Mouse (Mus musculus): Measurements from ENCODE around the gene Olfr418. TPM values are rescaled to one million over a fixed set of nuclear protein-coding genes. Genes with fewer than 3 reads are reported as not detected.
"Not testable (repeated sequence)": the region's sequence is repeated elsewhere in the genome, so short reads cannot be mapped to it uniquely, and the experiment has no call there.

Olfr418 gene
- not detected in 2 replicates for total RNA-seq (2014; fragmentation: Nextera tagmentation)
- not detected in 2 replicates for total RNA-seq (2017)

- no peak for ATAC-seq (replicated peaks; ENCODE audit: poor library complexity, severe bottlenecking)
These were observed at the start of gene Olfr418 for GRCm38 (mm10) chr1:173265701-173266100. Gene Olfr418, plus strand, starts transcription at chr1:173266001.

DNA sequence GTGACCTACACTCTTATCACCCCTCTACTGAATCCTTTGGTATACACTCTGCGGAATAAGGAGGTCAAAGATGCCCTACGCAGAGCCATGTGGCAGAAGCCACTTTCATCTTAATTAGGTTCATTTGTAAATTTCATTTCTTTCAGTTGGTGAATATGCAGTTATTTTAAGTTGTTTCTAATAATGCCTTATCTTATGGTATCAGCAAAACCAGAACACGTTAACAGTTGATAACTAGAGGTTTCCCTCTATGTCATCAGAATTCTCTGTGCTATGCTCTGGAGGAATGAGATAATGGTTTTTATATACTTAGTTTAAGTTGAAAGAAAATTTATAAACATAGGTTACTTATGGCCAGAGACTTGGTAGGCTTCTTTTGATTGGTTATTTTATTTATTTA, 49.3 kb upstream of the Olfr418 start:
- no peak for ATAC-seq (replicated peaks; ENCODE audit: poor library complexity, severe bottlenecking)

DNA sequence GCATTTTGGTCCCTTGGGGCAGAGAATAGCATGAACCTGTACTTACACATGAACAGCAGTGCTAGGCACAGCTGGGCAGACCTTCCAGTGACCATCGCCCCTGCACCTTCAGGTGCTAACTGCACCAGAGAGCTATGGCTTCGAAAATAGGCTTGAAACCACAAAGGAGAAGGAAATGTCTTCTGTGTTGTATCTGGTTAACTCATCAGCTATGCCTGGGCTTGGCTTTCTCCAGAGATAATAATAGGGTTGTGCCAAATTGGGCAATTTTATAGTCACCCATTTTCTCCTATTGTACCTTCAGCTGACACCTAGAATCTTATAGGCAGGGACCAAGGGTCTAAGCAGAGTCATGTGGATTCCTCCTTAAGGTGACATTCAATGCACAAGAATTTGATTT, 38.7 kb upstream of the Olfr418 start, which contains the start of gene Fcer1a:
Gene Fcer1a (minus strand): TSS at position 134 of the 400 bp plus-strand sequence.
- no peak for ATAC-seq (replicated peaks; ENCODE audit: poor library complexity, severe bottlenecking)

GRCm38 (mm10) chr1:173237004-173237403, 28.8 kb upstream of the Olfr418 start:
- not testable (repeated sequence) for ATAC-seq (replicated peaks; ENCODE audit: poor library complexity, severe bottlenecking)

DNA sequence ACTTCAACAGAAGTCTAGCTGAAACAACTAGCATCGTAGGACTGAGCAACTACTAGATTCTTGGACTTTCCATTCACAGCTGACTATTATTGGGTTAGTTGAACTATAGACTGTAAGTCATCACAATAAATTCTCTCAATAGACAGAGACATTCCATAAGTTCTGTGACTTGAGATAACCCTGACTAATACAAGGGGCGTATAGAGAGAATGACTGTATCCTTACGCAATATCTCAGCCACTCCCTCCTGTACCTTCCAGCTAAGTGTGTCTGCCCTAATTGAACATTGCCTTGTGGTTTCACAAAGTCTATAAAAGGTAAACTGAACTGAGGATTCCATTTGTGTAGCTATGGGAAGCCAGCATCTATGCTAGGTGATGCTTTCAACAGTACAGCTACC, 15.9 kb upstream of the Olfr418 start:
- ATAC-seq (replicated peaks; ENCODE audit: poor library complexity, severe bottlenecking), result no peak

DNA sequence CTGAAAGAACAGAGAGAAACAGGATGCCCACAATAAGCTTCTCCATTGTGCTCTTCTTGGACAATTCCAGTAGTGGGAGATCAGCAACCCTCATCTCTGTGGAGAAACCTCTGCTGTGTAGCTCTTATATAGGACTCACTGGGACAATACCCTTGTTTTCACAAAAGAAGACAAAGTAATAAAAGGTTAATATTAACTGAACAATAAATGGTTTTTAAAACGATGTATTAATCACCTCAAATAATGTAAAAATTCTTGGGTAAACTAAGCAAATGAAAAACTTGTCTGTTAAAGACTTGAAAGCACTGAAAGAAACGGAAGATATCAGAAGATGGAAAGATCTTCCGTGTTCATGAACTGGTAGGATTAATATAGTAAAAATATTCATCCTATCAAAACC, 11.9 kb downstream of the Olfr418 start, which contains the start of gene Mptx2:
Gene Mptx2 (minus strand): TSS at position 101 of the 400 bp plus-strand sequence.
- no peak for ATAC-seq (replicated peaks; ENCODE audit: poor library complexity, severe bottlenecking)

GRCm38 (mm10) chr1:173302795-173303194, 37.0 kb downstream of the Olfr418 start:
- not testable (repeated sequence) for ATAC-seq (replicated peaks; ENCODE audit: poor library complexity, severe bottlenecking)

- not testable (repeated sequence) for ATAC-seq (replicated peaks; ENCODE audit: poor library complexity, severe bottlenecking)
These were observed 47.8 kb downstream of the Olfr418 start for GRCm38 (mm10) chr1:173313535-173314050.

DNA sequence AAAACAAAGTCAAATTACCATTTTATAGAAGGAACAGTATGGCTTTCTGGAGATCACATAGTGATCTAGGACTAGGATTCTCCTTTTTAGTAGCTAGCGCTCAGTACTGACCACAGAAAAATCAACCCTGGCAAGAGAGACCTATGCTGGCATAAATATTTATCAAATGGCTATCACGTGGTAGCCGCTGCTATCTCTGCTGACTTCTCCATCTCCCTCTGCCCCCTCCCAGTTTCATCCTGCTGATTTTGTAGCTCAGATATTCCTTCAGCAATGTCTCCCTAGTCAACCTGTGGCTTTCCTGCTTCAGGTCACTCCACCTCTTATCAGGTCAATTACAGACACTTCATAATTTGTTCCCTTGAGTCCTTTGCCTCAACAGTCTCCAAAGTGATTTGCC, 49.9 kb downstream of the Olfr418 start:
- ATAC-seq (replicated peaks; ENCODE audit: poor library complexity, severe bottlenecking), result no peak

- no peak for ATAC-seq (replicated peaks; ENCODE audit: poor library complexity, severe bottlenecking)
These were observed 52.2 kb downstream of the Olfr418 start for GRCm38 (mm10) chr1:173317925-173318477.

- ATAC-seq (replicated peaks; ENCODE audit: poor library complexity, severe bottlenecking), result no peak
These were observed 55.9 kb downstream of the Olfr418 start for GRCm38 (mm10) chr1:173321593-173322248.

DNA sequence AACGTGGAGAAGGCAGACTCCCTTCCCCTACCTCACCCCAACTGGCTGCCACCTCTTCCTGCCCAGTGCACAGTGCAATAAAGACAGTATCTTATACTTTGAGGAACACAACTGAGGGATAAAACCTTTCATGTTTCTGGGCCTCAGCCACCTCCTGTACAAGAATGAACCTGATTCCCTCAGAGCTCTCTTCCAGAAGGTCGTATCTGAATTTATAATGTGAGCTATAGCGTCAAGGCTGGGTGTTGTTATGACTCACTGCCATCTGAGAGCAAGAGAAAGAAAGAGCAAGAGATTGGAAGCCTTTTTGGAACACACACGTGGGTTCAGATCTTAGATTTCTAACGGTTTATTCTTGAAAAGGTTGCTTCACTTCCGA, 56.4 kb downstream of the Olfr418 start:
- no peak for ATAC-seq (replicated peaks; ENCODE audit: poor library complexity, severe bottlenecking)

Other genes with a start within 250 kb of the Olfr418 start
- not detected in 2 replicates for gene Olfr1408, start 128.6 kb upstream of the Olfr418 start, total RNA-seq (2014; fragmentation: Nextera tagmentation)
- gene Olfr1408, start 128.6 kb upstream of the Olfr418 start, total RNA-seq (2017), result not detected in 2 replicates
- gene Olfr1406, start 75.4 kb upstream of the Olfr418 start, total RNA-seq (2014; fragmentation: Nextera tagmentation), result not detected in 2 replicates
- gene Olfr1406, start 75.4 kb upstream of the Olfr418 start, total RNA-seq (2017), result not detected in 2 replicates
- not detected in 2 replicates for gene Olfr218, start 68.2 kb upstream of the Olfr418 start, total RNA-seq (2014; fragmentation: Nextera tagmentation)
- gene Olfr218, start 68.2 kb upstream of the Olfr418 start, total RNA-seq (2017), result not detected in 2 replicates
- not detected in 2 replicates for gene Olfr1404, start 53.6 kb upstream of the Olfr418 start, total RNA-seq (2014; fragmentation: Nextera tagmentation)
- not detected in 2 replicates for gene Olfr1404, start 53.6 kb upstream of the Olfr418 start, total RNA-seq (2017)
- gene Fcer1a, start 38.8 kb upstream of the Olfr418 start, total RNA-seq (2014; fragmentation: Nextera tagmentation), result 16.6 TPM in 1 of 2 replicates, not detected in the other
- gene Fcer1a, start 38.8 kb upstream of the Olfr418 start, total RNA-seq (2017), result 3.9 and 5.7 TPM in 2 replicates
- gene Mptx2, start 11.8 kb downstream of the Olfr418 start, total RNA-seq (2014; fragmentation: Nextera tagmentation), result not detected in 2 replicates
- gene Mptx2, start 11.8 kb downstream of the Olfr418 start, total RNA-seq (2017), result not detected in 2 replicates
- not detected in 2 replicates for gene Ackr1, start 67.7 kb downstream of the Olfr418 start, total RNA-seq (2014; fragmentation: Nextera tagmentation)
- not detected in 2 replicates for gene Ackr1, start 67.7 kb downstream of the Olfr418 start, total RNA-seq (2017)
- 59.1 and 67.7 TPM in 2 replicates for gene Aim2, start 84.9 kb downstream of the Olfr418 start, total RNA-seq (2014; fragmentation: Nextera tagmentation)
- gene Aim2, start 84.9 kb downstream of the Olfr418 start, total RNA-seq (2017), result 80.6 and 90.7 TPM in 2 replicates
- not detected in 2 replicates for gene Cadm3, start 101.7 kb downstream of the Olfr418 start, total RNA-seq (2014; fragmentation: Nextera tagmentation)
- gene Cadm3, start 101.7 kb downstream of the Olfr418 start, total RNA-seq (2017), result 0.26 TPM in 1 of 2 replicates, not detected in the other
- not detected in 2 replicates for gene Ifi206, start 225.0 kb downstream of the Olfr418 start, total RNA-seq (2014; fragmentation: Nextera tagmentation)
- 0.05 and 0.13 TPM in 2 replicates for gene Ifi206, start 225.0 kb downstream of the Olfr418 start, total RNA-seq (2017)